Comparison of ENCODE assay signal across 8 mouse cellular contexts in genomic region chr4:134535787-134536151, GRCm38 (mm10). TPM values are rescaled to one million over a fixed set of nuclear protein-coding genes. Genes with fewer than 3 reads are reported as not detected.
DNase-seq lines count a peak whose midpoint lies in the region; ATAC-seq and TF ChIP-seq lines count a peak whose summit lies in the region.

No protein-coding gene starts in this region.

- peaks cover 40% of the 10 kb centered on the region for H3K36me3 ChIP-seq in heart, embryonic 12.5 days
- 0 out of 2 replicates have a peak, but pooled peaks cover under 1% of the 10 kb centered on the region for H3K36me3 ChIP-seq in thymus, adult 2 months (ENCODE audit: control insufficient read depth, insufficient read depth, low read length)
- peaks cover 30% of the 10 kb centered on the region for H3K36me3 ChIP-seq in forebrain, postnatal 0 days (ENCODE audit: insufficient read depth)
- peaks cover 33% of the 10 kb centered on the region for H3K36me3 ChIP-seq in liver, embryonic 12.5 days

- DNase-seq in heart, postnatal 14 days: no peak
- no peak for DNase-seq in thymus, adult 2 months
- DNase-seq in thymus, postnatal 10 days (ENCODE audit: low spot score in 2 of 2): no peak
- DNase-seq in forebrain, postnatal 0 days: no peak
- DNase-seq in telencephalon, adult 2 months (ENCODE audit: low read depth, low spot score): peak; percentile 77
- no peak for DNase-seq in thymus, postnatal 4 days

- intact Hi-C loops in heart, postnatal 14 days (cut with DNase I): loop anchor here (2.0 kb wide), 1 partner anchor 21 kb away; no protein-coding TSS in a partner anchor

- H3K4me3 ChIP-seq in heart, embryonic 12.5 days: peak overlapping the region; percentile 99
- peak overlapping the region; percentile 76 for H3K4me3 ChIP-seq in thymus, adult 2 months (ENCODE audit: control insufficient read depth, insufficient read depth, low read length)
- peak overlapping the region; percentile 97 for H3K4me3 ChIP-seq in forebrain, postnatal 0 days (ENCODE audit: low read depth, low read length)
- H3K4me3 ChIP-seq in liver, embryonic 12.5 days: peak overlapping the region; percentile 98

- H3K9me3 ChIP-seq in heart, embryonic 12.5 days (replicated peaks): no peaks in the 10 kb centered on the region
- no peaks in the 10 kb centered on the region for H3K9me3 ChIP-seq in forebrain, postnatal 0 days (ENCODE audit: low read length)
- H3K9me3 ChIP-seq in liver, embryonic 12.5 days (replicated peaks): no peaks in the 10 kb centered on the region

- H3K4me2 ChIP-seq in heart, embryonic 12.5 days: peak overlapping the region; percentile 95
- peak overlapping the region; percentile 99 for H3K4me2 ChIP-seq in forebrain, postnatal 0 days (ENCODE audit: low read depth)
- H3K4me2 ChIP-seq in liver, embryonic 12.5 days: peak overlapping the region; percentile 96

- no peak for ATAC-seq in heart, embryonic 12.5 days (ENCODE audit: insufficient number of reproducible peaks, low FRiP score)
- ATAC-seq in forebrain, postnatal 0 days: peak; percentile 21
- ATAC-seq in liver, embryonic 12.5 days: no peak

- TF ChIP-seq CTCF in thymus, adult 2 months (IDR thresholded peaks at IDR 0.05; ENCODE audit: borderline replicate concordance, control insufficient read depth, extremely low read depth, insufficient read depth, low read length, poor library complexity): no peak
- no peak for TF ChIP-seq CTCF in forebrain, postnatal 0 days (IDR thresholded peaks at IDR 0.05; ENCODE audit: low read depth)

- peaks cover 33% of the 10 kb centered on the region for H3K4me1 ChIP-seq in heart, embryonic 12.5 days (replicated peaks)
- peaks cover 11% of the 10 kb centered on the region for H3K4me1 ChIP-seq in thymus, adult 2 months (replicated peaks; ENCODE audit: control insufficient read depth, insufficient read depth, low read length)
- peaks cover 10% of the 10 kb centered on the region for H3K4me1 ChIP-seq in forebrain, postnatal 0 days (ENCODE audit: insufficient read depth)
- H3K4me1 ChIP-seq in liver, embryonic 12.5 days: peaks cover 35% of the 10 kb centered on the region

- H3K9ac ChIP-seq in heart, embryonic 12.5 days: peak overlapping the region; percentile 58
- H3K9ac ChIP-seq in forebrain, postnatal 0 days: peak overlapping the region; percentile 80
- peak overlapping the region; percentile 95 for H3K9ac ChIP-seq in liver, embryonic 12.5 days

- peak overlapping the region; percentile 97; the same call in 1 of the 2 replicates for H3K27ac ChIP-seq in heart, embryonic 12.5 days (ENCODE audit: poor library complexity, severe bottlenecking)
- H3K27ac ChIP-seq in thymus, adult 2 months (ENCODE audit: control insufficient read depth, insufficient read depth, low read length): no peak overlapping the region
- H3K27ac ChIP-seq in forebrain, postnatal 0 days (ENCODE audit: low read depth, low read length): peak overlapping the region; percentile 66; the same call in 1 of the 2 replicates
- peak overlapping the region; percentile 81 for H3K27ac ChIP-seq in liver, embryonic 12.5 days

- WGBS in heart, embryonic 12.5 days: 23% methylated on average over 8 of the region's 8 CpGs
- WGBS in thymus, adult 2 months: 2% methylated on average over 8 of the region's 8 CpGs
- WGBS in forebrain, postnatal 0 days: under 1% methylated on average over 8 of the region's 8 CpGs
- WGBS in liver, embryonic 12.5 days (ENCODE audit: insufficient replicate concordance): 23% methylated on average over 8 of the region's 8 CpGs

- H3K27me3 ChIP-seq in heart, embryonic 12.5 days (replicated peaks): no peaks in the 10 kb centered on the region
- no peaks in the 10 kb centered on the region for H3K27me3 ChIP-seq in thymus, adult 2 months (ENCODE audit: control insufficient read depth, insufficient read depth, low read length)
- no peaks in the 10 kb centered on the region for H3K27me3 ChIP-seq in forebrain, postnatal 0 days (ENCODE audit: insufficient read depth, low read length)
- H3K27me3 ChIP-seq in liver, embryonic 12.5 days (replicated peaks): no peaks in the 10 kb centered on the region

- no peak for TF ChIP-seq POLR2A in thymus, adult 2 months (IDR thresholded peaks at IDR 0.05; ENCODE audit: control insufficient read depth, extremely low read depth, insufficient read depth, low read length, poor library complexity)

RNA-seq across cellular contexts. Expression of gene Mtfr1l, which starts 0.6 kb away (rescaled TPM):
- polyA plus RNA-seq in heart, embryonic 12.5 days (2016; fragmentation: Nextera tagmentation; extraction: Ambion mirVana): 151 and 156 TPM in 2 replicates
- 100 to 1,000 TPM; 162 to 167 TPM for total RNA-seq in heart, postnatal 14 days (2021)
- polyA plus RNA-seq in thymus, adult 2 months (2012; rRNA removed): 69.2 and 77.3 TPM in 2 replicates
- total RNA-seq in forebrain, postnatal 0 days (2014; rRNA removed): 116 and 119 TPM in 2 replicates
- 191 and 194 TPM in 2 replicates for polyA plus RNA-seq in forebrain, postnatal 0 days (2015; fragmentation: Nextera tagmentation; extraction: Ambion mirVana)
- 69.3 and 72.1 TPM in 2 replicates for polyA plus RNA-seq in liver, embryonic 12.5 days (2016; fragmentation: Nextera tagmentation; extraction: Ambion mirVana)

RNA-seq across cellular contexts. Expression of gene Selenon, which starts 16.2 kb away (rescaled TPM):
- polyA plus RNA-seq in heart, embryonic 12.5 days (2016; fragmentation: Nextera tagmentation; extraction: Ambion mirVana): 31.7 and 31.9 TPM in 2 replicates
- total RNA-seq in heart, postnatal 14 days (2021): 10 to 100 TPM; 26.1 to 27.9 TPM
- polyA plus RNA-seq in thymus, adult 2 months (2012; rRNA removed): 7.9 and 9.1 TPM in 2 replicates
- 17.1 and 17.9 TPM in 2 replicates for total RNA-seq in forebrain, postnatal 0 days (2014; rRNA removed)
- polyA plus RNA-seq in forebrain, postnatal 0 days (2015; fragmentation: Nextera tagmentation; extraction: Ambion mirVana): 11.8 and 13.4 TPM in 2 replicates
- polyA plus RNA-seq in liver, embryonic 12.5 days (2016; fragmentation: Nextera tagmentation; extraction: Ambion mirVana): 12.5 and 14.1 TPM in 2 replicates

RNA-seq across cellular contexts. Expression of gene Aunip, which starts 25.0 kb away (rescaled TPM):
- 11.4 and 12.0 TPM in 2 replicates for polyA plus RNA-seq in heart, embryonic 12.5 days (2016; fragmentation: Nextera tagmentation; extraction: Ambion mirVana)
- total RNA-seq in heart, postnatal 14 days (2021): under 1 TPM in 1 of 2 experiments, not detected in 1; 0.68 TPM
- 2.1 and 3.8 TPM in 2 replicates for polyA plus RNA-seq in thymus, adult 2 months (2012; rRNA removed)
- total RNA-seq in forebrain, postnatal 0 days (2014; rRNA removed): 1.2 and 1.8 TPM in 2 replicates
- 1.1 and 1.3 TPM in 2 replicates for polyA plus RNA-seq in forebrain, postnatal 0 days (2015; fragmentation: Nextera tagmentation; extraction: Ambion mirVana)
- polyA plus RNA-seq in liver, embryonic 12.5 days (2016; fragmentation: Nextera tagmentation; extraction: Ambion mirVana): 26.9 and 27.6 TPM in 2 replicates

RNA-seq across cellular contexts. Expression of gene Paqr7, which starts 39.3 kb away (rescaled TPM):
- 12.3 and 12.9 TPM in 2 replicates for polyA plus RNA-seq in heart, embryonic 12.5 days (2016; fragmentation: Nextera tagmentation; extraction: Ambion mirVana)
- total RNA-seq in heart, postnatal 14 days (2021): 10 to 100 TPM; 15.5 to 19.6 TPM
- polyA plus RNA-seq in thymus, adult 2 months (2012; rRNA removed): 47.6 and 52.0 TPM in 2 replicates
- total RNA-seq in forebrain, postnatal 0 days (2014; rRNA removed): 33.9 and 36.6 TPM in 2 replicates
- 21.3 and 28.1 TPM in 2 replicates for polyA plus RNA-seq in forebrain, postnatal 0 days (2015; fragmentation: Nextera tagmentation; extraction: Ambion mirVana)
- 6.5 and 7.2 TPM in 2 replicates for polyA plus RNA-seq in liver, embryonic 12.5 days (2016; fragmentation: Nextera tagmentation; extraction: Ambion mirVana)
